Mouse (Mus musculus) ZHBTc4 (cell line): Measurements from ENCODE around the gene Nrp1.
A peak's percentile ranks its signal among the peaks of the same experiment; 100 is the strongest.

Experiments used
- DNase-seq: peaks from one replicate; pipeline ENCODE4 v3.0.0-alpha.2; 2011; ENCODE audit warnings: low read depth, low spot score

Gene Nrp1

GRCm38 (mm10) chr8:128498836-128499235 lies 140.4 kb downstream of the Nrp1 start:
- no peak for DNase-seq

DNA sequence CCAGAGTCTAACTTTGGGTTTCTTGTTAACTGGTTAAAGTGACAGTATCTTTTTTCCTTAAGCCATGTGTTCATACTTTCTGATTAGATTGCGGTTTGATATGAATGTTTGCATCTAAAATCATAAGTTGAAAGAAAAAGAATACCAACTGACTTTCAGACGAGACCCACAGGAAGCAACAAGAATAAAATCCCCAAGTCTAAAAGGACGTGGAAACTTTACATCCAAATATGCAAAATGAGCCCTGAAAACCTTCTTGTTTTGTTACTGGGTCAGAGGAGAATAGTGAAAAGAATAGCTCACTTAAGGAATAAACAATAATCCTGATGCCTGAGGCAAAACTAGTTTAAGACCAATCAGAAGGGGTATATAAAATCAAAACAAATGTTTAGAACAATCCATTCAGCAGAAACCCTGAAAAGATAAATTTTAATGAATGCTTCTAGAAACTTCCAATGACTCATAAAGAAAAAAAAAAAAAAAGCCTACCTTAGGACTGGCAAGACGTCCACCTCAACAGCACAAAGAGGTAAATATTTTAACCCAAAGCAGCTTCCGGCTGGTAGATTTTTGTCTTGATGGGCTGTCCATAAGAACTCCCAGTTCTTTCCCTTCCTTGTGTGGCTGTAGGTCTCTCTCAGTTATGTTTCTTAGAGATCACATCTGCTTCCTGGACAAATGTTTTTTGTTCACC lies 145.9 kb downstream of the Nrp1 start:
- no peak for DNase-seq

- no peak for DNase-seq
Measured at GRCm38 (mm10) chr8:128505866-128506265, 147.5 kb downstream of the Nrp1 start.

DNA sequence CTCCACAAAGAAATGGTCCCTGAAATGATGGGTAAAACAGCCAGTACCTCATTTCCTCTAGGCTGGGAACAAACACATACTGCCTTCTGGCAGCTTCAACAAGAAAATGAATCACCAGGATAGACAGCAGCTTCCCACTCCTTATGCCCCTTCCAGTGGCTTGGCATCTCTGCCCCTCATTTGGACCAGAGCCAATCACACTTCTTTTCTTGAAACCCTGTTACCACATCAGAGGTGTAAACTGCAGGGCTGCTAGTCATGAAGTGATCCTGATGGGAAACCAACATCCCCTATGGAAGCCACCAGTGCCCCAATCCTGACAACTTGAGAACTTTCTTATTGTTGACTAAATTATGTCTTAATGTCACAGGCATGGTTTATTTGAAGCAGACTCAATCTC lies 150.3 kb downstream of the Nrp1 start:
- no peak for DNase-seq

DNA sequence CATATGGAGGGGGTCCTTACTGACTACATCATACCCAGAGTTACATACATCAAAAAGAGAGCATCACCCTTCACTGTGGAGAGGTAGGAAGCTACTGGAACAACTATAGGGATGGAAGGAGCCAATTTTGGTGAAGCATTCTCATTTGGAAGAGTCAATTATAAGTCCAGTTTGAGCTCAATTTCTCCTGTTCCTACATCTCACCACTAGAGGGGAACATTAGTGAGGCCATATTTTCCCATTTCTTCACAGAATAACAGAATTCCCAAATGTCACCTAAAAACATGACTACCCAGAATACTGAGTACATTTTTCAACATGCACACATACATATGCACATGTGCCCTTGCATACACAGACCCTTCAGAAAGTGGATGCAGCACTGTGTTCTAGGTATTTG lies 152.6 kb downstream of the Nrp1 start:
- DNase-seq = no peak

DNA sequence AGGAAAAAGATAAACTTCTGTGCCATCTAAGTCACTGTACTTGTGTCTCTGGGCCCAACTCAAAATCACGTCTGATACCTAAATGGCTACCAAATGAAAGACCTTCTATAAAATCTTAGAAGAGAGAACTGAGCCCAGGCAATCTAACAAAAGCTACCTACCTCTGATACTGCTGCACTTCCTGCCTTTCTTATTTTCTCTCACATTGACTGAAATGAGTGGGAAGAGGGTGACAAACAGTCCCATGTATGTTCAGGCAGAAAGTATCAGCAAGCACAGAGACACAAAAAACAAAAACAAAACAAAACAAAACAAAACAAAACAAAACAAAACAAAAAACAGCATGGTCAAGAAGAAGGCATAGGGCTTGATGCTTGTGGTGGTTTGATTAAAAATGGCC lies 153.3 kb downstream of the Nrp1 start:
- no peak for DNase-seq

GRCm38 (mm10) chr8:128516846-128517446 lies 158.5 kb downstream of the Nrp1 start:
- no peak for DNase-seq

GRCm38 (mm10) chr8:128517546-128518102 lies 159.2 kb downstream of the Nrp1 start:
- no peak for DNase-seq

DNA sequence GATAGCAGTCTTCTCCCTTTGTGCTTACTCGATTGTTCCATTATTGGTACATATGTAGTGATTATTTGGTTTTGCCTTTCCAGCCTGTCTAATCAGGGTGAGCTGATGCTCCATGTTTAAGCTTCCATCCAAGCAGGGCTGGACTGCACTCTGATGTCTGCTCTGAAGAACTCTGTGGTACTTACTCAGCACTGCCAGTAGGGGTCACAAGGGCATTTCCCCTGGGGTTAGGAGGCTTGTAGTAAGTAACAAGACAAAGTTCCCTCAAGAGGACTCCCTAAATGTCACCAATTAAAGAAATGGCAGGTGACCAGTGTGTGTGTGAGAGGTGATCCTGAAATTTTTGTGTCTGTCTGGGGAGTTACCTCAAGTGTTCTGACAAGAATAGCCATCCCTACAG lies 161.0 kb downstream of the Nrp1 start:
- peak; percentile 28 for DNase-seq

DNA sequence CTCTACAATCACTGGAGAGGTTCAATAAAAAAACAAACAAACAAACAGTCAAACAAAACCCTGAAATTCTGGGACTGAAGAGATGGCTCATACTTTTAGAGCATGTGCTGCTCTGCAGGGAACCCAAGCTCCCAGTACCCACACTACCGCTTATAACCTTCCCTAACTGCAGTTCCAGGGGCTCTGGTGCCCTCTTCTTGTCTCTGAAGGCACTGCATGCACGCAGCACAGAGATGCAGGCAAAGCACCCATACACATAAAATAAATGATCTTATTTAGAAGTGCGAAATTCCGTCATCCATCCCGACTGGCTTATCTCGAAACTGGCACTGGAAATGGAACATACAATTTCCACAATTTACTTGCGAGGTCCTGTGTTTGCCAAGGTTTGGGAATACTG lies 165.4 kb downstream of the Nrp1 start:
- peak; percentile 60 for DNase-seq

- no peak for DNase-seq
Measured at GRCm38 (mm10) chr8:128525912-128526311, 167.5 kb downstream of the Nrp1 start.

DNA sequence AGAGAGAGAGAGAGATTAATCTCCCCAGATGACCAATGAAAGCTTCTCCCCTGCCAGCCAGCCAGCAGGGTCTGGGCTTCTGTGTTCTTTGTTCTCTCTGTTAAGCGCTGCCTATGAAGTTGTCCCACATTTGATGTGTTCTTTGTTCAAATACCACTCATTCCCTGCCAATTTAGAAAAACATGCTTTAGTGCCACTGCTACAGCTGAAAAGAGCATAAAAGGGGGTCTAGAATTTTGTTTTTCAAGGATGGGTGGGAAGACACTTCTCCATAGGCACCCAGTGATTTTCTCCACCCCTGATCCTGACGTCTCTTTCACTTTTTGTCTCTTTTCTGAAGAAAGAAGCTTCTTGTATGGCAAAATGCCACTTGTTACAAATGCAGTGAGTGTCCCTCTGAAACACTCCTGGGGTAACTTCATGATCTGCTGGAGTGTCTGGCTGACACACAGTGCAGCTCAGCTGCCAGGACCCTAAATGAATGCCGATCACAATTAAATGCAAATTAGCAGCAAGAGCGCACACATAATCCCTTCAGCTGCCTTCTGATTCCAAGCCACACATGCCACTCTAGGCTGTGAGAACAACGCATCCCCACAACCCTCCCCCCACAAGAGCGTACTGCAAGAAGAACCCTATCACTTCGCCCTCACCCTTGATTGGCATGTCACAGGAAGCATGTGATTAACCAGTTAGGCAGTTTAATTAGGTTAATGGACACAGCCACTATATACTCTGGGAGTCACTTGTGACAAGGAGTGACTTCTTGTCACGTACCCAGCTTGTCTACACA lies 170.4 kb downstream of the Nrp1 start:
- DNase-seq = no peak

DNA sequence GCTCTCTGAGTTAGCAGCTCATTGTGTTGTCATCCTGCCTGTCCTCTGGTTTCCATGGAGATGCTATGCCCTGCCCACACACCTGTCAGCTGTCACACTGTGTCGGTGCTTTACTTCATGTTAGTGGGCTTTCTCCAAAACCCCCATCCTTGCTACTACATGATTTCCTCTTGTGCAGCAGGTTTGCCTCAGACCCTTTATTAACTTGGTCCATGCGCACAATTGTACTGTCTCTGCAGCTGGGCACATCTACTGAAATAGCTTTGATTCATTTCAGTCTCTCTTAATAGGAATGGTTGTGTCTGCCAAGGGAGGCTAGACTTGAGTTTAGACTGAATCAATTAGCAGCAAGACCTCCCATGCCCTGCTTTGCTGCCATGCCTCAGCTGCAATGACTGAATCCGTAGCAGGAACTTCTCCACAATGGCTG lies 176.1 kb downstream of the Nrp1 start:
- DNase-seq = no peak

- no peak for DNase-seq
Measured at GRCm38 (mm10) chr8:128535685-128536084, 177.3 kb downstream of the Nrp1 start.

DNA sequence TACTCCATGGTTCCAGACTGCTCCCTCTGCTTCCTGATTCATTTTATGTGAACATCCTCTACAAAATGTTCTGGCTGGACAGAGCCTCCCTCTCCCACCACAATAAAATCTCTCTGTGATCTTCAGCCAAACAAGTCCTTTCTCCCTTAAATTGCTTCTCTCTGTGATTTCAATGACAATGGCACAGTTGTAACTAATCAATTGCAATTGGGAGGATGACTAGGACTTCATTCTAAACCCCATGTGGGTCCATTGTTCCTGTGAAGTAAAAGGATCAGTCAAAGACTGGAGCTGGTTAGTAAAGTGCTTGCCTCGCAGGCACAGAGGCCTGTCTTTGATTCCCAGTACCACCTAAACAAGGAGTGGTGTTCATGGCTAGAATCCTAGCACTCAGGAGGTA lies 180.0 kb downstream of the Nrp1 start:
- DNase-seq = peak; percentile 88

GRCm38 (mm10) chr8:128541355-128542090 lies 183.1 kb downstream of the Nrp1 start:
- DNase-seq = no peak

- no peak for DNase-seq
Measured at GRCm38 (mm10) chr8:128544128-128544846, 185.9 kb downstream of the Nrp1 start.

- no peak for DNase-seq
Measured at GRCm38 (mm10) chr8:128546287-128546686, 187.9 kb downstream of the Nrp1 start.

DNA sequence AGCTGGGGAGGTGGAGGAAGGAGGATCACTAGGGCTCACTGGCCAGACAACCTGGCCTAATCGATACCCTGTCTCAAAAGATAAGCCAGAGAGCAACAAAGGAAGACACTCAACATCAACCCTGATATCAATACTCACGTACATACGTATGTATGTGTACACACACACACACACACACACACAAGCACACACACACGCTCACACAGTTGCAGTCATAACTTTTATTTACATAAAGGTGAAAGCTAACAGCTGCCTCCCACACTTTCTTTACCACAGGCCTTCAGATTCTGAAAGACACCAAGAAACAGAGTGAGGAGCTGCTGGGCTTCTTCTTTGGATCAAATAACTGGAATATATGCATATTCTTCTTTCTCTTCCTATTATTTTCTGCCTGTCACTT lies 189.0 kb downstream of the Nrp1 start:
- no peak for DNase-seq

DNA sequence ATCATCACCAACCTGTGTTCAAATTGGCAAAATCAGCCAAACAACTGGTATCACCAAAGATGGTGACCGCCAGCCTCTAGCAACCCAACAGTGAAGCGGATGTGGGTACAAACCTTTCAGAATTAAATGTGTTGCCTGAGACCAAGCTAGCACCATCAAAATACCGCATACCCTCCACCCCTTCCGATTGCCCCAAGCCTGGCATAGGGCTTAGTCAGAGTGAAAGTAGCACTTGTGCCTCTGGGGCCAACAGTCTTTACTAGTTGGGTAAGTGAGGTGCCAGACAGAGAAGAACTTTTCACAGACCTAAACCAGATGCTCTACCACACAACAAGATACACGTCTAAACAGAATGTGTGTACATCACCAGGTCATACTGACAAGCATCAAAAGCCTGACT lies 191.3 kb downstream of the Nrp1 start:
- no peak for DNase-seq
